Mouse (Mus musculus): Measurements from ENCODE around the gene Mical3. TPM values are rescaled to one million over a fixed set of nuclear protein-coding genes. Genes with fewer than 3 reads are reported as not detected.
"Not testable (repeated sequence)": the region's sequence is repeated elsewhere in the genome, so short reads cannot be mapped to it uniquely, and the experiment has no call there.

The Mical3 gene
- polyA plus RNA-seq, 1 experiment from 2014 or later = 11.8 TPM

DNA sequence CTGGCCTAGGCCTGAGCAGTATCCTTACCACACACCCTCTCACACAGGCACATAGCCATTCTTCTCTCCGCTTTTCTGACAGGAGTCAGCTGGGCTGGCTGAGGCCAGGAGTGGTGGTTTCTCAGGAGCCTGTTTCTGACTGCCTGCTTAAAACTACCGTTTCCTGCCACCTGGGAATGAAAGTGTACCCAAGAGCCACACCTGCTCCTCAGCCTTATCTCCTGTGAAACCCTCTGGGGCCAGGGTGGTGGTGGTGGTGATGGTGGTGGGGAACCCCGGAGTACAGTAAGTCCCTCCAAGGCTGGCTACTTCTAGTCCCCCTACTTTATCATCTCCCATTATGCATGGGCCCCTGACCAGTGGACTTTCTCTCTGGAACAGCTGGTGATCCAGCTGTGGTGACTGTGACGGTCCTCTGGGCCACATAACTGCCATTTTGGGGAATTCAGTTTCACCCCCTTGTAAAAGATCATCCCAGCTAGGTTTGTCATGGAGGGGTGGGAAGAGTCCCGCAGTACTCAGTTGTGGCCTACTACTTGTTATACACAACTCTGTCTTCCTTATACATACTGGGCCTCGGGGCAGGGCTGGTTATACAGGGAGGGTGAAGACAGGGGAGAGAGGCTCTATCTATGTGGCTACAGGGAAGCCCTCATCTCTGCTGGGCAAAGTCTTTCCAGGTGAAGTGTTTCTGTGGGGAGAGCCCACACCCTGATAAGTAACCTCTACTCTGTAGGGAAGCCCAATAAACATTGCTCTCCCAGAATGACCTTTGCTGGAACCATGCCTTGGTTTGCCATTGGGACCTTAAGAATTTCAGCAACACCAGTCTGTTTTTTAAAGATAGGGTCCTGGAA, 200.1 kb downstream of the Mical3 start:
- WGBS = 87% methylated on average over 6 of the region's 6 CpGs

DNA sequence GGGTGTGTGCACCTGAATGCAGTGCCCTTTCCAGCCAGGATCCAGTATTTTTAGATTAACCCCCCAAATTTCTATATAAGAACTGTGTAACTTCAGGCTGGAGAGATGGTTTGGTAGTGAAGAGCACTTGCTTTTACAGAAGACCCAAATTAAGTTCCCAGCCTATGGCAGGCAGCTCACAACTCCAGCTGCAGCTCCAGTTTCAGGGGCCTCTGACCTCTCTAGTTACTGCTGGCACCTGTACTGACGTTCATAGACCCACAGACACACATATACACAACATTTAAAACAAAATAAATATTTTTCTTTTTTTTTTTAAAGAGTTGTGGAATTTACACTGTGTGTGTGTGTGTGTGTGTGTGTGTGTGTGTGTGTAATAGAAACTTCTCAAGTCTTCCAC, 201.4 kb downstream of the Mical3 start:
- Histone ChIP-seq H3K4me3 (ENCODE audit: low read depth, low read length) (no peak overlapping the region), H3K27ac (ENCODE audit: low read depth, low read length) (no peak overlapping the region), H3K9me3 (ENCODE audit: control insufficient read depth, low read length) (no peaks in the 10 kb centered on the region), H3K9ac (ENCODE audit: low read length) (no peak overlapping the region), H3K4me2 (no peak overlapping the region), H3K4me1 (ENCODE audit: control insufficient read depth, insufficient read depth, low read length) (no peaks in the 10 kb centered on the region), H3K27me3 (ENCODE audit: control insufficient read depth, insufficient read depth, low read length) (no peaks in the 10 kb centered on the region), H3K36me3 (ENCODE audit: control insufficient read depth, insufficient read depth, low read length) (peaks cover 4% of the 10 kb centered on the region; the same call in 1 of the 2 replicates)
- 86% methylated on average over 1 of the region's 1 CpGs for WGBS
- DNase-seq (ENCODE audit: low spot score, missing footprints) (no peak), ATAC-seq (ENCODE audit: low FRiP score) (no peak)

More for the DNA sequence above, 200.1 kb downstream of the Mical3 start:
- no peak overlapping the region for H3K27ac ChIP-seq (ENCODE audit: low read depth, low read length)
- H3K9me3 ChIP-seq (ENCODE audit: control insufficient read depth, low read length) = no peaks in the 10 kb centered on the region
- H3K9ac ChIP-seq (ENCODE audit: low read length) = no peak overlapping the region
- peak; percentile 54 for DNase-seq (ENCODE audit: low spot score, missing footprints)
- no peak overlapping the region for H3K4me3 ChIP-seq (ENCODE audit: low read depth, low read length)
- no peak overlapping the region for H3K4me2 ChIP-seq
- ATAC-seq (ENCODE audit: low FRiP score) = no peak
- no peaks in the 10 kb centered on the region for H3K4me1 ChIP-seq (ENCODE audit: control insufficient read depth, insufficient read depth, low read length)
- H3K27me3 ChIP-seq (ENCODE audit: control insufficient read depth, insufficient read depth, low read length) = no peaks in the 10 kb centered on the region
- H3K36me3 ChIP-seq (ENCODE audit: control insufficient read depth, insufficient read depth, low read length) = peaks cover 4% of the 10 kb centered on the region; the same call in 1 of the 2 replicates

DNA sequence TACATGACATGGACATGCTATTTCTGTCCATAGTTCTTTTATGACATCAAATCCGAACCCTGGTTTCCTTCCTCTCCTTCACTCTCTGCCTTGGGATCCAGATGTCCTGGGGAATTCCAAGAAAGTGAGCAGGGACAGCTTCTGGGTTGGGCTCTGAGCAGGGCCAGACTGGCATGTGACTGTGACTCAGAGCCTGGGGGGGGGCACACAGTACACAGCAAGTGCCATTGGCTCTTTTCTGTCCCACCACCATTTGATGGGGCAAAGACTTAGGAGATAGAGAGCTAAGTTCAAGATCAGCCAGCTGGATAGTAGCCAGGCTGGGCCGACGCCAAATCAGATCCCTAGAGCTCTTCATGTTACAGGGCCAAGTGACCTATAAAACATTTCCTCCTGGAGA, 203.0 kb downstream of the Mical3 start:
- no peak overlapping the region for H3K4me2 ChIP-seq
- no peaks in the 10 kb centered on the region for H3K9me3 ChIP-seq (ENCODE audit: control insufficient read depth, low read length)
- no peak for ATAC-seq (ENCODE audit: low FRiP score)
- no peak overlapping the region for H3K27ac ChIP-seq (ENCODE audit: low read depth, low read length)
- 88% methylated on average over 3 of the region's 3 CpGs for WGBS
- DNase-seq (ENCODE audit: low spot score, missing footprints) = no peak
- H3K4me3 ChIP-seq (ENCODE audit: low read depth, low read length) = no peak overlapping the region
- no peaks in the 10 kb centered on the region for H3K4me1 ChIP-seq (ENCODE audit: control insufficient read depth, insufficient read depth, low read length)
- peaks cover 2% of the 10 kb centered on the region; the same call in 1 of the 2 replicates for H3K36me3 ChIP-seq (ENCODE audit: control insufficient read depth, insufficient read depth, low read length)
- H3K9ac ChIP-seq (ENCODE audit: low read length) = no peak overlapping the region
- no peaks in the 10 kb centered on the region for H3K27me3 ChIP-seq (ENCODE audit: control insufficient read depth, insufficient read depth, low read length)

DNA sequence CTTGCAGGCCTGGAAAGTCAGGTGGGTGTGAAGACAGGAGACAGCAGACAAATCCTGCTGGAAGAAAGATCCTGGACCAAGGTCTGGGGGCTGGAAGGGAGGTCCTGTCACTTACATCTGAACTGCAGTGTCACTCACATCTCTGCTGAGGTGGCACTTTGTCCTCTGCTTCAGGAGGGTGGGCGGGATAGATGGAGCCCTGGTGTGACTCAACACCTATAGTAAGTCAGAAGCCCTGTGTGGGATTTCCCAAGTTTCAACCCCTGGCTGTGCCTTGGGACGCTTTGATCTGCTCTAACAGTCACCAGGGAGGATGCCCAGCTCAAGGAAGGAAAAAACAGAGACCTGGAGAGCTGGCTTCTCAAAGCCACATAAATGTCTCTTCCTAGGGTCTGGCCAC, 203.9 kb downstream of the Mical3 start:
- DNase-seq (ENCODE audit: low spot score, missing footprints) (peak; percentile 33), ATAC-seq (ENCODE audit: low FRiP score) (no peak)
- no peaks in the 10 kb centered on the region for H3K36me3 ChIP-seq (ENCODE audit: control insufficient read depth, insufficient read depth, low read length)
- H3K27ac ChIP-seq (ENCODE audit: low read depth, low read length) = no peak overlapping the region
- no peaks in the 10 kb centered on the region for H3K4me1 ChIP-seq (ENCODE audit: control insufficient read depth, insufficient read depth, low read length)
- no peaks in the 10 kb centered on the region for H3K27me3 ChIP-seq (ENCODE audit: control insufficient read depth, insufficient read depth, low read length)
- WGBS = 48% methylated on average over 2 of the region's 2 CpGs
- H3K9ac ChIP-seq (ENCODE audit: low read length) = no peak overlapping the region
- no peak overlapping the region for H3K4me3 ChIP-seq (ENCODE audit: low read depth, low read length)
- no peaks in the 10 kb centered on the region for H3K9me3 ChIP-seq (ENCODE audit: control insufficient read depth, low read length)
- no peak overlapping the region for H3K4me2 ChIP-seq

DNA sequence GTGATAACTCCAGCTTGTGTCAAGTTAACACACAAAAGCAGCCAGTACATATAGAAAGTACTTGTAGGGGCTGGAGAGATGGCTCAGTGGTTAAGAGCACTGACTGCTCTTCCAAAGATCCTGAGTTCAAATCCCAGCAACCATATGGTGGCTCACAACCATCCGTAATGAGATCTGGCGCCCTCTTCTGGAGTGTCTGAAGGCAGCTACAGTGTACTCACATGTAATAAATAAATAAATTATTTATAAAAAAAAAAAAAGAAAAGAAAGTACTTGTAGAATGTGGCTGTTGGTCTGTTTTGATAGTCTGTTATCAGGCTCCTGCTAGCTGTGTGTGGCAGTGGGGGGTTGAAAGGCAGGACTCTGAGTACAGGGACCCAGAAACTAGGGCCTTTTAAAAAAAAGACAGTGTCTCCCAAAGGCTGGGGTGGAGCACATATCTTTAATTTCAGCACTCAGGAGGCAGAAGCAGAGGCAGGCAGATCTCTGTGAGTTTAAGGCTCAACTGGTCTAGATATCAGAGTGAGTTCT, 205.9 kb downstream of the Mical3 start:
- not testable (repeated sequence) for H3K4me1 ChIP-seq (ENCODE audit: control insufficient read depth, insufficient read depth, low read length); H3K36me3 ChIP-seq (ENCODE audit: control insufficient read depth, insufficient read depth, low read length); H3K9ac ChIP-seq (ENCODE audit: low read length); ATAC-seq (ENCODE audit: low FRiP score); H3K9me3 ChIP-seq (ENCODE audit: control insufficient read depth, low read length); H3K4me2 ChIP-seq; H3K4me3 ChIP-seq (ENCODE audit: low read depth, low read length); H3K27ac ChIP-seq (ENCODE audit: low read depth, low read length); H3K27me3 ChIP-seq (ENCODE audit: control insufficient read depth, insufficient read depth, low read length)
- DNase-seq (ENCODE audit: low spot score, missing footprints) = peak; percentile 31
- 75% methylated on average over 2 of the region's 2 CpGs for WGBS

DNA sequence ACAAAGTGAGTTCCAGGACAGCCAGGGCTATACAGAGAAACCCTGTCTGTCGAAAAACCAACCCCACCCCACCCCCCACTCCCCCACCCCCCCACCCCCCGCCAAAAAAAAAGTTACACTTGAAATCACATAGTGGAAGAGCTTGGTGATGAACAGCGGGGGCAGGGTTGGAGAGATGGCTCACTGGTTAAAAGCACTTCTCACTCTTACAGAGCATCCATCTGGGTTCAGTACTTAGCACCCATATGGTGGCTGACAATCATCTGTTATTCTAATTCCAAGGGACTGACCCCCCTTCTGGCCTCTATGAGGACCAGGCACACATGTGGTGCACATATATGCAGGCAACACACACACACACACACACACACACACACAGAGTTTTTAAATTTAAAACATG, 212.8 kb downstream of the Mical3 start:
- ATAC-seq (ENCODE audit: low FRiP score) (no peak), DNase-seq (ENCODE audit: low spot score, missing footprints) (no peak)
- Histone ChIP-seq H3K4me2 (no peak overlapping the region), H3K4me1 (ENCODE audit: control insufficient read depth, insufficient read depth, low read length) (peaks cover 3% of the 10 kb centered on the region), H3K9ac (ENCODE audit: low read length) (no peak overlapping the region), H3K27ac (ENCODE audit: low read depth, low read length) (no peak overlapping the region), H3K4me3 (ENCODE audit: low read depth, low read length) (no peak overlapping the region), H3K36me3 (ENCODE audit: control insufficient read depth, insufficient read depth, low read length) (no peaks in the 10 kb centered on the region), H3K27me3 (ENCODE audit: control insufficient read depth, insufficient read depth, low read length) (peaks cover 9% of the 10 kb centered on the region), H3K9me3 (ENCODE audit: control insufficient read depth, low read length) (no peaks in the 10 kb centered on the region)
- WGBS = 53% methylated on average over 3 of the region's 3 CpGs

DNA sequence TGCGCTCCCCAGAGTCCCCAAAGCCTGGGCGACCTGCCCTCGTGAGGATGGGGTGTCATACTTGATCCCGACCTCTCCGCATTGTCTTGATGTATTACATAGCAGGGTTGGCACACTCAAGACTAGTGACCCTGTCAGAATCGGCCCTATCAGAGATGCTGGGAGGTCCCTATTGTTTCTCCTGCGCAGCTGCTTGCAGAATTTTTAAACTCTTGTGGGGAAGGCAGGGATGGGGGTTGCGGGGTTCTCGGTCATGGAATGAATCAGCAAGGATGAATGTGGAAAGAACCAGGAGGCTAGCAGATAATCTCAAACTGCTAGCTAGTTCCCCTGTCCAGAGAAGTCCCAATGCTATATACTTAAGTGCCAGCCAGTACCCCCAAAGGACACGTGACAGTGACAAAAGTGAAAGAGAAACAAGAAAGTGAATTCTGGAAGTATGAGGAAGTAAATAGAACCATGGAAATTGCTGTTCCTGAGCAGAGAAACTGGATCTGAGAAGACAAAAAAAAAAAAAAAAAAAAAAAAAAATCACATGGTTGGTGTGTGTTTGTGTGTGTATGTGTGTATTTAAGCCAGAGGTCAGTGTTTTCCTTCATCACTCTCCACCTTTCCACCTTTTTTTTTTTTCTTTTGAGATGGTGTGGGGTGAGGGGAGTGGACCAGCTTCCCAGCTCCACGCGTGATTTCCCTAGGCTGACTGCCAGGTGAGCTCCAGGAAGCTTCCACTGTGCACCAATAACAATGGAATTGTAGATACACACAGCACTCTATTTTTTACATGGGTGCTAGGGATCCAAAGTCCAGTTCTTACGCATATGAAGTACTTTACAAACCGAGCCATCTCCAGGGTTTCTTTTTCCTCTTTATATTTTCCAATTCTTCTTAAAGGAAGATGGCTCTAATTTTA, 213.6 kb downstream of the Mical3 start:
- 30% methylated on average over 10 of the region's 14 CpGs for WGBS
- not testable (repeated sequence) for ATAC-seq (ENCODE audit: low FRiP score); H3K4me1 ChIP-seq (ENCODE audit: control insufficient read depth, insufficient read depth, low read length); DNase-seq (ENCODE audit: low spot score, missing footprints); H3K27ac ChIP-seq (ENCODE audit: low read depth, low read length); H3K36me3 ChIP-seq (ENCODE audit: control insufficient read depth, insufficient read depth, low read length); H3K27me3 ChIP-seq (ENCODE audit: control insufficient read depth, insufficient read depth, low read length); H3K9me3 ChIP-seq (ENCODE audit: control insufficient read depth, low read length)
- Histone ChIP-seq H3K9ac (ENCODE audit: low read length) (peak overlapping the region; percentile 43; the same call in 1 of the 2 replicates), H3K4me3 (ENCODE audit: low read depth, low read length) (peak overlapping the region; percentile 44), H3K4me2 (peak overlapping the region; percentile 97)

DNA sequence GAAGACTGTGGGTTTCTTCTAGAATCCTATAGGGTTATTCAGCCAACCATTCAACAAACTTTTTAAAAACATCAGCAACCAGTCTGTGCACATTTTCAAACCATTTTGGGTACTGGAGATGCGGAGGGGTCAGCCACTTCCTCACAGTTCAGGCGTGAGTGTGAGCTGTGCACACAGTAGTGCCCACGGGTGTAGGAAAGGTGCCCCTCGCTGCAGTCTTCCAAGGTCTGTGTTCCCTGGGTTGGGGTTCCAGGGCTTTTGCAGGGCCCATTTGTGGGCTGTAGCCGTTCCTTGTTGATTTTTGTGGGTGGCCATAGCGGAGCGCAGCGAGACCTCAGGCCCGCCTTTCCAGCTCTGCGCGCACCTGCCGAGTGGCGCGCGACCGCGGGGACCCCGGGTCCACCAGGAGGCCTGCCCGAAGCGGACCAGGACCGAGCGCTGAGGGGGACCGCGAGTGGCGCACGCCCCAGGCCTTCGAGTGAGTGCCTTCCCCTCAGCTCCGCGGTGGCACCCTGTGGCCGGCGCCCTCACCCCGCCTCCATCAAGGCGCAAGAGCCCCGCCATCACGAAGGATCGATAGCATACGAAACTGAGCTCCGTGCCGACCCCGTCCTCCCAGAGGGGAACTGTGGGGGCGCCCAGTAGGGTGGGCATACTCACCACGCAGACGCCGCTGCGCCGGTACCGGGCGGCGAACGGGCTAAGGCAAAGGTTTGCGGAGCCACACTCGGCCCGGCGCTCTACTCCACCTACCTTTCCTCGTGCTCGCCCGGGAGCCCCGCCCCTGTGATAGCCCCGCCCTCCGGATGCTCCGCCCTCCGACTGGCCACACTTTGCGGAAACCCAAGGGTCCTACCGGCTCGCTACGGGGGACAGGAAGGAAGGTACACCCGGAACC, 214.5 kb downstream of the Mical3 start, which contains the start of gene Bid:
Bid (minus strand) TSS at position 780 of the 898 bp plus-strand sequence.
- Histone ChIP-seq H3K36me3 (ENCODE audit: control insufficient read depth, insufficient read depth, low read length) (no peaks in the 10 kb centered on the region), H3K4me1 (ENCODE audit: control insufficient read depth, insufficient read depth, low read length) (peaks cover 3% of the 10 kb centered on the region), H3K9me3 (ENCODE audit: control insufficient read depth, low read length) (no peaks in the 10 kb centered on the region), H3K27ac (ENCODE audit: low read depth, low read length) (no peak within 1 kb of the TSS), H3K9ac (ENCODE audit: low read length) (peak within 1 kb of the TSS; percentile 43), H3K4me3 (ENCODE audit: low read depth, low read length) (peak within 1 kb of the TSS; percentile 44), H3K27me3 (ENCODE audit: control insufficient read depth, insufficient read depth, low read length) (peaks cover 9% of the 10 kb centered on the region), H3K4me2 (peak within 1 kb of the TSS; percentile 97)
- under 1% methylated on average over 63 of the region's 67 CpGs for WGBS
- ATAC-seq (ENCODE audit: low FRiP score) = peak; percentile 94
- peak; percentile 99 for DNase-seq (ENCODE audit: low spot score, missing footprints)

Data from midbrain, embryonic 11.5 days (tissue).